Mouse (Mus musculus) liver, postnatal 0 days (tissue): ENCODE measurements around the gene Atg13. TPM values are rescaled to one million over a fixed set of nuclear protein-coding genes. Genes with fewer than 3 reads are reported as not detected.

Experiments used
- ATAC-seq: fragments of 200-750 bp; cut with Nextera tagmentation; 2 replicates; pipeline ENCODE4 v1.8.0; 2017; ENCODE audit warnings: mild to moderate bottlenecking, moderate library complexity
- DNase-seq: peaks from one replicate; pipeline ENCODE4 v3.0.0-alpha.2; 2016
- H3K27ac ChIP-seq: fragments of 300-500 bp; sonication (generic); 2 replicates; pipeline ENCODE4 v1.5.1; 2014; ENCODE audit warnings: antibody characterized with exemption, moderate library complexity, mild to moderate bottlenecking, low read depth
- H3K27me3 ChIP-seq: fragments of 300-500 bp; sonication (generic); 2 replicates; pipeline ENCODE4 v1.6.1; 2014; ENCODE audit warnings: low read length, control low read depth, mixed read lengths; ENCODE audit not compliant: insufficient read depth
- H3K36me3 ChIP-seq: fragments of 300-500 bp; sonication (generic); replicated peaks from 2 replicates; pipeline ENCODE4 v1.6.1; 2014; ENCODE audit warnings: mild to moderate bottlenecking, control low read depth, low read length, moderate library complexity, mixed read lengths; ENCODE audit not compliant: insufficient read depth
- H3K4me1 ChIP-seq: fragments of 300-500 bp; sonication (generic); 2 replicates; pipeline ENCODE4 v1.6.1; 2014; ENCODE audit warnings: antibody characterized with exemption, mild to moderate bottlenecking, control low read depth; ENCODE audit not compliant: insufficient read depth
- H3K4me2 ChIP-seq: fragments of 300-500 bp; sonication (generic); 2 replicates; pipeline ENCODE4 v1.6.1; 2014; ENCODE audit warnings: low read depth, mild to moderate bottlenecking, low read length, moderate library complexity, mixed read lengths
- H3K4me3 ChIP-seq: fragments of 300-500 bp; sonication (generic); 2 replicates; pipeline ENCODE4 v1.5.1; 2014; ENCODE audit warnings: low read depth, low read length
- H3K9ac ChIP-seq: fragments of 300-500 bp; sonication (generic); replicated peaks from 2 replicates; pipeline ENCODE4 v1.6.1; 2014; ENCODE audit warnings: mild to moderate bottlenecking, moderate library complexity
- H3K9me3 ChIP-seq: fragments of 300-500 bp; sonication (generic); 2 replicates; pipeline ENCODE4 v1.6.1; 2016; ENCODE audit warnings: mild to moderate bottlenecking, control low read depth, low read length, mixed read lengths
- CTCF ChIP-seq: sonication (generic); IDR thresholded peaks from 2 replicates; pipeline ENCODE4 v1.5.1; 2016; ENCODE audit warnings: antibody characterized with exemption, low read depth
- EP300 ChIP-seq: IDR thresholded peaks from 2 replicates; pipeline ENCODE4 v1.6.1; 2016; ENCODE audit warnings: antibody characterized with exemption, low read depth, mild to moderate bottlenecking
- WGBS: fragments of 180-500 bp; shearing (Covaris S2); extraction: QIAGEN DNeasy Blood & Tissue Kit; methylation state at CpG from one replicate; pipeline ENCODE4 v1.1.7; 2014; ENCODE audit not compliant: insufficient replicate concordance; 5-methylcytosine and 5-hydroxymethylcytosine counted together
- polyA plus RNA-seq: library from polyadenylated mRNA; unstranded; fragments of >200 nt; fragmentation: Nextera tagmentation; extraction: Ambion mirVana; gene quantifications from 2 replicates; pipeline ENCODE4 v1.2.1, GENCODE M21; 2015

Gene Atg13
- polyA plus RNA-seq, 1 experiment from 2014 or later: 8.6 TPM

- ATAC-seq (no peak), DNase-seq (no peak)
- no peak for TF ChIP-seq CTCF
- TF ChIP-seq EP300: no peak
- no peaks in the 10 kb centered on the region for H3K27me3 ChIP-seq
- H3K36me3 ChIP-seq: peaks cover 66% of the 10 kb centered on the region
- WGBS: 71% methylated on average over 5 of the region's 5 CpGs
- no peak overlapping the region for H3K4me2 ChIP-seq
- no peak overlapping the region for H3K9ac ChIP-seq
- H3K4me1 ChIP-seq: peaks cover 24% of the 10 kb centered on the region
- H3K4me3 ChIP-seq: no peak overlapping the region
- no peaks in the 10 kb centered on the region for H3K9me3 ChIP-seq
- no peak overlapping the region for H3K27ac ChIP-seq
Measured at GRCm38 (mm10) chr2:91655388-91655787, 55.0 kb downstream of the Atg13 start.

GRCm38 (mm10) chr2:91652863-91653262 lies 57.5 kb downstream of the Atg13 start:
- H3K27me3 ChIP-seq: no peaks in the 10 kb centered on the region
- no peak for TF ChIP-seq EP300
- no peak for TF ChIP-seq CTCF
- ATAC-seq: no peak
- WGBS: 58% methylated on average over 6 of the region's 6 CpGs
- no peaks in the 10 kb centered on the region for H3K9me3 ChIP-seq
- H3K27ac ChIP-seq: no peak overlapping the region
- DNase-seq: no peak
- H3K36me3 ChIP-seq: peaks cover 47% of the 10 kb centered on the region
- H3K4me2 ChIP-seq: no peak overlapping the region
- peaks cover 30% of the 10 kb centered on the region for H3K4me1 ChIP-seq
- no peak overlapping the region for H3K9ac ChIP-seq
- no peak overlapping the region for H3K4me3 ChIP-seq

GRCm38 (mm10) chr2:91651458-91652258 lies 58.7 kb downstream of the Atg13 start:
- Histone ChIP-seq H3K4me2 (peak overlapping the region; percentile 99), H3K4me3 (peak overlapping the region; percentile 20), H3K27ac (peak overlapping the region; percentile 35; the same call in 1 of the 2 replicates), H3K36me3 (peaks cover 47% of the 10 kb centered on the region), H3K4me1 (peaks cover 30% of the 10 kb centered on the region), H3K9ac (peak overlapping the region; percentile 34; the same call in 1 of the 2 replicates), H3K9me3 (no peaks in the 10 kb centered on the region), H3K27me3 (no peaks in the 10 kb centered on the region)
- WGBS: 71% methylated on average over 14 of the region's 14 CpGs
- ATAC-seq: no peak
- TF ChIP-seq CTCF (no peak), EP300 (no peak)
- no peak for DNase-seq

GRCm38 (mm10) chr2:91650360-91650995 lies 59.9 kb downstream of the Atg13 start:
- peak overlapping the region; percentile 78 for H3K4me3 ChIP-seq
- peaks cover 47% of the 10 kb centered on the region for H3K36me3 ChIP-seq
- no peaks in the 10 kb centered on the region for H3K27me3 ChIP-seq
- TF ChIP-seq EP300 (no peak), CTCF (no peak)
- no peak for DNase-seq
- peak overlapping the region; percentile 75 for H3K9ac ChIP-seq
- H3K27ac ChIP-seq: peak overlapping the region; percentile 97
- peaks cover 30% of the 10 kb centered on the region for H3K4me1 ChIP-seq
- H3K4me2 ChIP-seq: peak overlapping the region; percentile 99
- 4% methylated on average over 16 of the region's 16 CpGs for WGBS
- ATAC-seq: peak; percentile 26; the same call in 1 of the 2 replicates
- no peaks in the 10 kb centered on the region for H3K9me3 ChIP-seq

GRCm38 (mm10) chr2:91649553-91650359 lies 60.6 kb downstream of the Atg13 start, which contains the start of the genes Zfp408 and Arhgap1:
Gene Zfp408 (minus strand): TSS chr2:91649791.
Gene Arhgap1 (plus strand): TSS chr2:91649860.
- Histone ChIP-seq H3K9ac (peak within 1 kb of the TSS; percentile 91), H3K9me3 (no peaks in the 10 kb centered on the region), H3K4me1 (peaks cover 30% of the 10 kb centered on the region), H3K27ac (peak within 1 kb of the TSS; percentile 97), H3K27me3 (no peaks in the 10 kb centered on the region), H3K4me2 (peak within 1 kb of the TSS; percentile 99), H3K4me3 (peak within 1 kb of the TSS; percentile 78), H3K36me3 (peaks cover 47% of the 10 kb centered on the region)
- under 1% methylated on average over 44 of the region's 44 CpGs for WGBS
- TF ChIP-seq EP300: peak; percentile 84
- TF ChIP-seq CTCF: no peak
- DNase-seq (peak; percentile 98), ATAC-seq (peak; percentile 95)
